Mouse (Mus musculus): ENCODE measurements around the gene Mum1. TPM values are rescaled to one million over a fixed set of nuclear protein-coding genes. Genes with fewer than 3 reads are reported as not detected.

The Mum1 gene
- total and polyA plus RNA-seq, 2 experiments = 7.1 to 10.1 TPM

DNA sequence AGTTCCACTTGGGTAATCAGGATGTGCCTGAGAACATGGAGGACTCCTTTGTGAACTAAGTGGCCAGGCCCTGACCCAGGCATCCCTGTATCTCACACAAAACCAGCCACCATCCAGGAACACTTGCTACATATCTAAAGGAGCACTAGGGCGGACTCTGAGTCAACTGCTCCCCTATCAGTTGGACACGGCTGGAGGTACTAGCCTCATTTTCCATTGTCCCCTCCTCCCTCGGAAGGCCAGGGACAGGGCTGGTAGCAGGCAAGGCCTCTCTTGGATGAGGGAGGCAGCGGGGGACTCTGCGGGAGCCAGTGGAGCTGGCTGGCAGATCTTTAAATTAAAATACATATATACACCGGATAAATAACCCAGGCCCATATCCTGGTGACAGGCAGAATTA lies 32.3 kb upstream of the Mum1 start:
- H3K4me1 ChIP-seq (ENCODE audit: control insufficient read depth, insufficient read depth, low read length) = no peaks in the 10 kb centered on the region
- H3K79me2 ChIP-seq (ENCODE audit: control insufficient read depth, insufficient read depth, low read length) = no peaks in the 10 kb centered on the region
- no peak for DNase-seq (ENCODE audit: extremely low read depth, low read depth, low spot score)
- H3K4me3 ChIP-seq (ENCODE audit: insufficient read depth, low read depth, low read length) = no peak overlapping the region
- H3K27me3 ChIP-seq (ENCODE audit: control insufficient read depth, insufficient read depth, low read length) = peaks cover 8% of the 10 kb centered on the region
- no peak overlapping the region for H3K9ac ChIP-seq (ENCODE audit: low read depth, low read length)
- TF ChIP-seq CTCF (IDR thresholded peaks at IDR 0.05; ENCODE audit: low read depth, low read length) (no peak), POLR2A (IDR thresholded peaks at IDR 0.05; ENCODE audit: extremely low read depth, insufficient read depth, low read length) (no peak)
- 94% methylated on average over 6 of the region's 6 CpGs for WGBS
- no peaks in the 10 kb centered on the region for H3K36me3 ChIP-seq (ENCODE audit: control insufficient read depth, insufficient read depth, low read length)
- no peak overlapping the region for H3K27ac ChIP-seq (replicated peaks; ENCODE audit: insufficient read depth, low read depth, low read length)

DNA sequence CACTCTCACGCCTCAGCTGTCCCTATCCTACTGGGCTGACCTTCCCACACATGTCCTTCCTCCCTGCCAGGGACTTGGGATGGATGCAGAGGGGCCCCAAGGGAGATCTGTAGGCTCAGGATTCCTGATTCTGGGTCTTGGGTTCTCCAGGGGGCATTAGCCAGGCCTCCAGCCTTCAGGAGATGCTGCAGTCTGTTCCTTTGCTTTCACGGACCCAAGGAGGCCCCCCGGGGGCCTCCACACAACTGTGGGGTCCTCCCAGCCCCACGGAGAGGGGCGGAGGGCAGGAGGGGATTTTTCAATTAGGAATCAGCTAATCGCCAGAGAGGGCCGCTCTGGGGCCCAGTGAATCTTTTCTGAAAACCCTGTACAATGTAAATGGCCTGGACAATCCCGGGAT lies 31.8 kb upstream of the Mum1 start:
- TF ChIP-seq POLR2A (IDR thresholded peaks at IDR 0.05; ENCODE audit: extremely low read depth, insufficient read depth, low read length) (no peak), CTCF (IDR thresholded peaks at IDR 0.05; ENCODE audit: low read depth, low read length) (no peak)
- 87% methylated on average over 8 of the region's 8 CpGs for WGBS
- no peak overlapping the region for H3K4me3 ChIP-seq (ENCODE audit: insufficient read depth, low read depth, low read length)
- no peak for DNase-seq (ENCODE audit: extremely low read depth, low read depth, low spot score)
- H3K27me3 ChIP-seq (ENCODE audit: control insufficient read depth, insufficient read depth, low read length) = peaks cover 8% of the 10 kb centered on the region
- no peaks in the 10 kb centered on the region for H3K4me1 ChIP-seq (ENCODE audit: control insufficient read depth, insufficient read depth, low read length)
- H3K27ac ChIP-seq (replicated peaks; ENCODE audit: insufficient read depth, low read depth, low read length) = no peak overlapping the region
- no peak overlapping the region for H3K9ac ChIP-seq (ENCODE audit: low read depth, low read length)
- H3K36me3 ChIP-seq (ENCODE audit: control insufficient read depth, insufficient read depth, low read length) = no peaks in the 10 kb centered on the region
- no peaks in the 10 kb centered on the region for H3K79me2 ChIP-seq (ENCODE audit: control insufficient read depth, insufficient read depth, low read length)

DNA sequence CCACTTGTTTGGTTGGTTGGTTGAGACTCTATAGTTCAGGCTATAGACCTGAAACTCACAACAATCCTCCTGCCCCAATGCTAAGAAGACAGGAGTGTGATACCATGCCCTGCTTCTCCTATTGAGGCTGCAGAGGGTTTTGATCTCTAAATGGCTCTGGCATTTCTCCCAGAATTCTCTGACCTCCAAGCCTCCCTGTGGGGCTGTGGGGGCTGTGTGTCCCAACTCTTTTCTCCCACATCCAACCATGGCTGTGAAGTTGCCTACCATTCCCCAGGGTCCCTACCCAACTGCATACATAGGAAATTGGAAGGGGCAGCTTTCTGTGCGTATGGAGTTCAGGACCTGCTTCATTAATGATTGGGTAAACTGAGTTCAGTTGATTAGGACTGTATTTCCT lies 30.1 kb upstream of the Mum1 start:
- H3K79me2 ChIP-seq (ENCODE audit: control insufficient read depth, insufficient read depth, low read length) = no peaks in the 10 kb centered on the region
- H3K36me3 ChIP-seq (ENCODE audit: control insufficient read depth, insufficient read depth, low read length) = no peaks in the 10 kb centered on the region
- no peaks in the 10 kb centered on the region for H3K4me1 ChIP-seq (ENCODE audit: control insufficient read depth, insufficient read depth, low read length)
- no peak overlapping the region for H3K4me3 ChIP-seq (ENCODE audit: insufficient read depth, low read depth, low read length)
- DNase-seq (ENCODE audit: extremely low read depth, low read depth, low spot score) = no peak
- 97% methylated on average over 1 of the region's 1 CpGs for WGBS
- no peak overlapping the region for H3K27ac ChIP-seq (replicated peaks; ENCODE audit: insufficient read depth, low read depth, low read length)
- no peaks in the 10 kb centered on the region; the same call in 1 of the 2 replicates for H3K27me3 ChIP-seq (ENCODE audit: control insufficient read depth, insufficient read depth, low read length)
- no peak for TF ChIP-seq CTCF (IDR thresholded peaks at IDR 0.05; ENCODE audit: low read depth, low read length)
- TF ChIP-seq POLR2A (IDR thresholded peaks at IDR 0.05; ENCODE audit: extremely low read depth, insufficient read depth, low read length) = no peak
- no peak overlapping the region for H3K9ac ChIP-seq (ENCODE audit: low read depth, low read length)

DNA sequence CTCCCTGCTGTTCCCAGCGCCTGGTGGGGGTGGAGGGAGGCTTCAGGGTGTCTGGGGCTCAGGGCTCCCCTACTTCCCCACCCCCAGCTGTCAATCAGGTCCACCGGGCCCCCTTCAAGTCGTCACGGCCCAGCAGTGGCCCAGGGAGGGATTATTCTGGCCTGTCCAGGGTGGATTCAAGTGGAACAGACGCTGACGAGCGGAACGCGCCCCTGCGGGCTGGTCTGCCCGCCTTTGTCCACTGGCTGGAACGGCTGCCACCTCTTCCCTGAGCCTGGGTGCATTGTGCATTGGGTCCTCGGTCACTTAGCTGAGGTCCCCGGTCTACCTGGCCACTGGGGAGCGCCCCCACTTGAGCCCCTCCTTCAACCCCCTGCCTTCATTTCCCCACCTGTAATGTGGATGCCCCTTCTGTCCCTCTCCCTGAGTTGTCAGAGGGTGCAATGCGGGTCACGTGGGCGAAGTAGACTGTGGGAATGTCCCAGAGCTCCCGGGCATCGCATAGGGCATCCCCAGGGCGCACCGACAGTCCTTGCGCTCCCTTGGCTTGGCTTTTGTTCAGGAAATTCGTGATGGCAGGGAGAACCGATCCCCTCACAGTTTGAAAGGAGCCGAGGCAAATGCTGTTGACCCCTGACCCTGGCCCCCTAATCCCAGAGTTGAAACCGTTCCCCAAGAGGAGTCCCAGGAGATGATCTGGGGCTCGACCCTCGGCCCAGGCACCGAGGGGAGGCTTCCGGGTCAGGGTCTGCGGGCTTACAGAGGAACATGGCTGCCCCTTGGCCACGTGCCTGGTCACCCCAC lies 29.3 kb upstream of the Mum1 start:
- H3K79me2 ChIP-seq (ENCODE audit: control insufficient read depth, insufficient read depth, low read length) = no peaks in the 10 kb centered on the region
- 87% methylated on average over 31 of the region's 33 CpGs for WGBS
- H3K4me3 ChIP-seq (ENCODE audit: insufficient read depth, low read depth, low read length) = no peak overlapping the region
- H3K36me3 ChIP-seq (ENCODE audit: control insufficient read depth, insufficient read depth, low read length) = no peaks in the 10 kb centered on the region
- no peak for DNase-seq (ENCODE audit: extremely low read depth, low read depth, low spot score)
- TF ChIP-seq POLR2A (IDR thresholded peaks at IDR 0.05; ENCODE audit: extremely low read depth, insufficient read depth, low read length) = no peak
- no peak for TF ChIP-seq CTCF (IDR thresholded peaks at IDR 0.05; ENCODE audit: low read depth, low read length)
- no peaks in the 10 kb centered on the region for H3K27me3 ChIP-seq (ENCODE audit: control insufficient read depth, insufficient read depth, low read length)
- H3K27ac ChIP-seq (replicated peaks; ENCODE audit: insufficient read depth, low read depth, low read length) = no peak overlapping the region
- no peaks in the 10 kb centered on the region for H3K4me1 ChIP-seq (ENCODE audit: control insufficient read depth, insufficient read depth, low read length)
- H3K9ac ChIP-seq (ENCODE audit: low read depth, low read length) = no peak overlapping the region

DNA sequence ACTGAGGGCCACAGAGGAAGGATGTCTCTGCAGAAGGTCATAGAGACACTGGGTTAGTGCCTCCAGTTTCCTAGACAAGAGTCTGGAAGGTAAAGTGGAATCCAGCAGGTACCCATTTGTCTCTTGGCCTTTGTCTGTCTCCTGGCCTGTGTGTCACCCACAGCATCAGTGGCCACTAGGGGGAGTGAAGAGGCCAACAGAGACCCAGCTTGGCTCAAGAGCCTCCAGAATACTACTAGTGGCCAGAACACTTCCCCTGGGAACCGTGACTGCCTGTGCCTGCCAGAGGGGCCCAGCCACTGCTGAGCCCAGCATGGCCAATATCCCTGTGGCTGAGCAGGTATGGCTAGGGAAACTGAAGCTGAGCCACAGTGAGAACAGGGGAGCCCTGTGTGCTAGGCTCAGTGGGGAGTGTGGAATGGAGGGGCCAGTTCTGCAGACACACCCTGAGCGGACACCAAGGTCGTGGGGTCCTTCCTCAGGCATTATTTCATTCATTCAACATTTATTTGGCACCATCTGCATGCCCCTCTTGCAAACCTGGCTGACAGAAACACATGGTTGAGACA lies 26.7 kb upstream of the Mum1 start:
- peak; percentile 68 for DNase-seq (ENCODE audit: extremely low read depth, low read depth, low spot score)
- no peak overlapping the region for H3K9ac ChIP-seq (ENCODE audit: low read depth, low read length)

DNA sequence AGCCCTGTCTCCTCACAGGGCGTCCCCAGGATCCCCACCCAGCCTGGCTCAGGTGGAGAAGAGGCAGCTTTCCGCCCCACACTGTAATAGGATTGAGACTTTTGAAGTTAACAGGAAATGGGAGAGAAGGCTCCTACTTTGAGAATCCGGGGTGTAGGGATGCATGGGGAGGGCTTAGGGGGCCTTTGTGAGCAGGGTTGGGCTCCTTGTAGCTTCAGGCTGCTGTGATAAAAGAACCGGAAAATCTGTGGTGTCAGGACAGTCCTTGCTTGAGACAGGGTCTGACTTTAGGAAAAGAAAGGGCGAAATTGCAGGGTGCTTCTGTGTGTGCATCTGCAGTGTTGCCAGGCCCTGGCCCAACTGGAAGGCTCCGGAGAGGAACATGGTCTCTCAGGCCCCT lies 25.7 kb upstream of the Mum1 start:
- no peaks in the 10 kb centered on the region for H3K36me3 ChIP-seq (ENCODE audit: control insufficient read depth, insufficient read depth, low read length)
- H3K9ac ChIP-seq (ENCODE audit: low read depth, low read length) = no peak overlapping the region
- no peaks in the 10 kb centered on the region for H3K27me3 ChIP-seq (ENCODE audit: control insufficient read depth, insufficient read depth, low read length)
- H3K79me2 ChIP-seq (ENCODE audit: control insufficient read depth, insufficient read depth, low read length) = no peaks in the 10 kb centered on the region
- H3K27ac ChIP-seq (replicated peaks; ENCODE audit: insufficient read depth, low read depth, low read length) = no peak overlapping the region
- TF ChIP-seq POLR2A (IDR thresholded peaks at IDR 0.05; ENCODE audit: extremely low read depth, insufficient read depth, low read length) (no peak), CTCF (IDR thresholded peaks at IDR 0.05; ENCODE audit: low read depth, low read length) (no peak)
- no peak for DNase-seq (ENCODE audit: extremely low read depth, low read depth, low spot score)
- no peak overlapping the region for H3K4me3 ChIP-seq (ENCODE audit: insufficient read depth, low read depth, low read length)
- 85% methylated on average over 6 of the region's 6 CpGs for WGBS
- no peaks in the 10 kb centered on the region for H3K4me1 ChIP-seq (ENCODE audit: control insufficient read depth, insufficient read depth, low read length)

More for the DNA sequence above, 26.7 kb upstream of the Mum1 start:
- Histone ChIP-seq H3K36me3 (ENCODE audit: control insufficient read depth, insufficient read depth, low read length) (no peaks in the 10 kb centered on the region), H3K4me1 (ENCODE audit: control insufficient read depth, insufficient read depth, low read length) (no peaks in the 10 kb centered on the region), H3K27ac (replicated peaks; ENCODE audit: insufficient read depth, low read depth, low read length) (no peak overlapping the region), H3K79me2 (ENCODE audit: control insufficient read depth, insufficient read depth, low read length) (no peaks in the 10 kb centered on the region), H3K4me3 (ENCODE audit: insufficient read depth, low read depth, low read length) (no peak overlapping the region), H3K27me3 (ENCODE audit: control insufficient read depth, insufficient read depth, low read length) (no peaks in the 10 kb centered on the region)
- no peak for TF ChIP-seq POLR2A (IDR thresholded peaks at IDR 0.05; ENCODE audit: extremely low read depth, insufficient read depth, low read length)
- peak; percentile 95 for TF ChIP-seq CTCF (IDR thresholded peaks at IDR 0.05; ENCODE audit: low read depth, low read length)
- WGBS = 46% methylated on average over 3 of the region's 3 CpGs
